Mouse (Mus musculus): Measurements from ENCODE around the gene Rnf220. TPM values are rescaled to one million over a fixed set of nuclear protein-coding genes. Genes with fewer than 3 reads are reported as not detected.
A peak's percentile ranks its signal among the peaks of the same experiment; 100 is the strongest.

Gene Rnf220
- total and polyA plus RNA-seq, 3 experiments = 64.4 to 117 (median 86.8) TPM

- Histone ChIP-seq H3K4me1 (ENCODE audit: control insufficient read depth in 1 of 2, insufficient read depth in 2 of 2) (peaks cover 9 to 40% of the 10 kb centered on the region in 2 experiments), H3K4me2 (ENCODE audit: insufficient read depth, low read depth, poor library complexity, severe bottlenecking) (no peak overlapping the region), H3K9me3 (replicated peaks; ENCODE audit: low read length) (peaks cover 2% of the 10 kb centered on the region), H3K79me2 (replicated peaks; ENCODE audit: control insufficient read depth, extremely low read depth, insufficient read depth, poor library complexity, severe bottlenecking) (no peaks in the 10 kb centered on the region), H3K27me3 (replicated peaks) (no peaks in the 10 kb centered on the region), H3K4me3 (replicated peaks in 1 of 3; ENCODE audit: low read depth in 2 of 3, low read length in 2 of 3, poor library complexity in 1 of 3) (no peak overlapping the region), H3K36me3 (replicated peaks in 1 of 2; ENCODE audit: control insufficient read depth in 1 of 2, insufficient read depth in 1 of 2, low read length in 1 of 2) (no peaks in the 10 kb centered on the region), H3K9ac (ENCODE audit: insufficient read depth, low read depth) (no peak overlapping the region), H3K27ac (ENCODE audit: insufficient read depth, low read depth) (no peak overlapping the region)
- dilution Hi-C loops (cut with MboI; ENCODE audit: extremely low pct_ligation_motif_present, extremely low pct_unique_long_range_greater_than_20kb, low sequenced_read_pairs) (no loop called here), in situ Hi-C loops (cut with MboI; ENCODE audit: low pct_ligation_motif_present, low pct_unique_long_range_greater_than_20kb, low sequenced_read_pairs) (no loop called here)
- TF ChIP-seq TCF12 (IDR thresholded peaks at IDR 0.05; ENCODE audit: low read depth, low read length) = no peak
- no peak for TF ChIP-seq EP300 (IDR thresholded peaks at IDR 0.05; ENCODE audit: low read length)
- TF ChIP-seq NELFE (IDR thresholded peaks at IDR 0.05; ENCODE audit: low read depth, low read length) = no peak
- TF ChIP-seq MAX (IDR thresholded peaks at IDR 0.05; ENCODE audit: low read length) = no peak
- no peak for TF ChIP-seq SIN3A (IDR thresholded peaks at IDR 0.05; ENCODE audit: low read length)
- TF ChIP-seq GABPA (IDR thresholded peaks at IDR 0.05; ENCODE audit: insufficient replicate concordance, low read depth, low read length) = no peak
- TF ChIP-seq CTCF (conservative IDR thresholded peaks at IDR 0.05 in 1 of 2, IDR thresholded peaks at IDR 0.05 in 1 of 2; ENCODE audit: low read depth in 2 of 2, low read length in 2 of 2) = no peak
- no peak for TF ChIP-seq ZNF384 (IDR thresholded peaks at IDR 0.05; ENCODE audit: low read depth, low read length)
- TF ChIP-seq E2F4 (IDR thresholded peaks at IDR 0.05; ENCODE audit: insufficient replicate concordance, low read depth, low read length) = no peak
- TF ChIP-seq POLR2AphosphoS2 (IDR thresholded peaks at IDR 0.05; ENCODE audit: low read depth, low read length) = no peak
- TF ChIP-seq ZKSCAN1 (IDR thresholded peaks at IDR 0.05; ENCODE audit: borderline replicate concordance, low read depth, low read length) = no peak
- TF ChIP-seq NRF1 (IDR thresholded peaks at IDR 0.05; ENCODE audit: low read depth, low read length) = no peak
- no peak for TF ChIP-seq SMC3 (IDR thresholded peaks at IDR 0.05; ENCODE audit: low read depth, low read length)
- no peak for TF ChIP-seq ZC3H11A (IDR thresholded peaks at IDR 0.05; ENCODE audit: low read depth, low read length)
- no peak for TF ChIP-seq RAD21 (IDR thresholded peaks at IDR 0.05; ENCODE audit: low read depth, low read length)
- no peak for TF ChIP-seq MXI1 (IDR thresholded peaks at IDR 0.05; ENCODE audit: low read depth, low read length)
- no peak for DNase-seq (ENCODE audit: extremely low read depth)
Observed at GRCm38 (mm10) chr4:117311891-117312290, 185.0 kb downstream of the Rnf220 start.

- Histone ChIP-seq H3K4me2 (ENCODE audit: insufficient read depth, low read depth, poor library complexity, severe bottlenecking) (no peak overlapping the region), H3K27ac (ENCODE audit: insufficient read depth, low read depth) (no peak overlapping the region), H3K27me3 (replicated peaks) (no peaks in the 10 kb centered on the region), H3K9me3 (replicated peaks; ENCODE audit: low read length) (peaks cover 2% of the 10 kb centered on the region), H3K79me2 (replicated peaks; ENCODE audit: control insufficient read depth, extremely low read depth, insufficient read depth, poor library complexity, severe bottlenecking) (no peaks in the 10 kb centered on the region), H3K4me3 (replicated peaks in 1 of 3; ENCODE audit: low read depth in 2 of 3, low read length in 2 of 3, poor library complexity in 1 of 3) (no peak overlapping the region), H3K36me3 (replicated peaks in 1 of 2; ENCODE audit: control insufficient read depth in 1 of 2, insufficient read depth in 1 of 2, low read length in 1 of 2) (no peaks in the 10 kb centered on the region), H3K9ac (ENCODE audit: insufficient read depth, low read depth) (no peak overlapping the region), H3K4me1 (ENCODE audit: control insufficient read depth in 1 of 2, insufficient read depth in 2 of 2) (peaks cover 20 to 52% of the 10 kb centered on the region in 2 experiments)
- in situ Hi-C loops (cut with MboI; ENCODE audit: low pct_ligation_motif_present, low pct_unique_long_range_greater_than_20kb, low sequenced_read_pairs) = no loop called here
- TF ChIP-seq MXI1 (IDR thresholded peaks at IDR 0.05; ENCODE audit: low read depth, low read length) (no peak), CTCF (conservative IDR thresholded peaks at IDR 0.05 in 1 of 2, IDR thresholded peaks at IDR 0.05 in 1 of 2; ENCODE audit: low read depth in 2 of 2, low read length in 2 of 2) (peak; percentile 16 to 21; a peak in 2 of 4 replicates), MEF2A (IDR thresholded peaks at IDR 0.05; ENCODE audit: borderline replicate concordance, low read depth, low read length) (no peak), POLR2A (IDR thresholded peaks at IDR 0.05; ENCODE audit: low read depth, low read length) (no peak)
- DNase-seq (ENCODE audit: extremely low read depth) = no peak
- dilution Hi-C loops (cut with MboI; ENCODE audit: extremely low pct_ligation_motif_present, extremely low pct_unique_long_range_greater_than_20kb, low sequenced_read_pairs) = no loop called here
Observed at GRCm38 (mm10) chr4:117309427-117309826, 187.4 kb downstream of the Rnf220 start.

All from CH12.LX (cell line).